Mouse (Mus musculus) forebrain, embryonic 12.5 days (tissue): ENCODE data around the gene Sumo2. TPM values are rescaled to one million over a fixed set of nuclear protein-coding genes. Genes with fewer than 3 reads are reported as not detected.
"Not testable (repeated sequence)": the region's sequence is repeated elsewhere in the genome, so short reads cannot be mapped to it uniquely, and the experiment has no call there.

Source experiments
- ATAC-seq: fragments of 200-750 bp; cut with Nextera tagmentation; 2 replicates; pipeline ENCODE4 v1.8.0; 2017; ENCODE audit warnings: moderate TSS enrichment; ENCODE audit not compliant: low FRiP score
- H3K27ac ChIP-seq: fragments of 300-500 bp; sonication (generic); 2 replicates; pipeline ENCODE4 v1.5.1; 2016; ENCODE audit warnings: mild to moderate bottlenecking
- H3K27me3 ChIP-seq: fragments of 300-500 bp; sonication (generic); 2 replicates; pipeline ENCODE4 v1.6.1; 2016; ENCODE audit warnings: mild to moderate bottlenecking
- H3K36me3 ChIP-seq: fragments of 300-500 bp; sonication (generic); replicated peaks from 2 replicates; pipeline ENCODE4 v1.6.1; 2016; ENCODE audit warnings: mild to moderate bottlenecking
- H3K4me1 ChIP-seq: fragments of 300-500 bp; sonication (generic); 2 replicates; pipeline ENCODE4 v1.6.1; 2016
- H3K4me2 ChIP-seq: fragments of 300-500 bp; sonication (generic); 2 replicates; pipeline ENCODE4 v1.6.1; 2016; ENCODE audit warnings: mild to moderate bottlenecking, moderate library complexity
- H3K4me3 ChIP-seq: fragments of 300-500 bp; sonication (generic); replicated peaks from 2 replicates; pipeline ENCODE4 v1.5.1; 2016; ENCODE audit warnings: mild to moderate bottlenecking
- H3K9ac ChIP-seq: fragments of 300-500 bp; sonication (generic); 2 replicates; pipeline ENCODE4 v1.6.1; 2016; ENCODE audit warnings: mild to moderate bottlenecking
- H3K9me3 ChIP-seq: fragments of 300-500 bp; sonication (generic); 2 replicates; pipeline ENCODE4 v1.6.1; 2016
- WGBS: fragments of 180-500 bp; shearing (Covaris S2); methylation state at CpG from one replicate; pipeline ENCODE4 v1.1.7; 2016; 5-methylcytosine and 5-hydroxymethylcytosine counted together
- polyA plus RNA-seq: library from polyadenylated mRNA; unstranded; fragments of >200 nt; fragmentation: Nextera tagmentation; extraction: Ambion mirVana; gene quantifications from 2 replicates; pipeline ENCODE4 v1.2.1, GENCODE M21; 2016

Gene Sumo2
- polyA plus RNA-seq, 1 experiment from 2014 or later: 1,474 TPM

- not testable (repeated sequence) for H3K27ac ChIP-seq, H3K9ac ChIP-seq, ATAC-seq, H3K36me3 ChIP-seq, H3K27me3 ChIP-seq, H3K9me3 ChIP-seq
- peak overlapping the region; percentile 99 for H3K4me2 ChIP-seq
- 84% methylated on average over 4 of the region's 4 CpGs for WGBS
- peak overlapping the region; percentile 85; the same call in 1 of the 2 replicates for H3K4me3 ChIP-seq
- peaks cover 35% of the 10 kb centered on the region for H3K4me1 ChIP-seq
Observed at GRCm38 (mm10) chr11:115476630-115477029, 59.4 kb downstream of the Sumo2 start.

GRCm38 (mm10) chr11:115475758-115476237 is 60.3 kb downstream of the Sumo2 start:
- Histone ChIP-seq H3K9ac (peak overlapping the region; percentile 79), H3K9me3 (no peaks in the 10 kb centered on the region), H3K27me3 (no peaks in the 10 kb centered on the region), H3K4me3 (peak overlapping the region; percentile 85), H3K36me3 (no peaks in the 10 kb centered on the region), H3K27ac (no peak overlapping the region), H3K4me1 (peaks cover 35% of the 10 kb centered on the region), H3K4me2 (peak overlapping the region; percentile 99)
- ATAC-seq: no peak; the same call in 1 of the 2 replicates
- 4% methylated on average over 28 of the region's 28 CpGs for WGBS

- peaks cover 35% of the 10 kb centered on the region for H3K4me1 ChIP-seq
- no peaks in the 10 kb centered on the region for H3K27me3 ChIP-seq
- H3K9ac ChIP-seq: peak within 1 kb of the TSS; percentile 79
- ATAC-seq: peak; percentile 97
- peak within 1 kb of the TSS; percentile 85 for H3K4me3 ChIP-seq
- H3K36me3 ChIP-seq: no peaks in the 10 kb centered on the region
- no peaks in the 10 kb centered on the region for H3K9me3 ChIP-seq
- H3K27ac ChIP-seq: peak within 1 kb of the TSS; percentile 85
- WGBS: under 1% methylated on average over 26 of the region's 26 CpGs
- H3K4me2 ChIP-seq: peak within 1 kb of the TSS; percentile 99
Observed at GRCm38 (mm10) chr11:115475025-115475757, 60.9 kb downstream of the Sumo2 start, which contains the start of gene Armc7. TSS of gene Armc7 (plus strand) at chr11:115475667.

- no peak overlapping the region for H3K4me3 ChIP-seq
- ATAC-seq: no peak; the same call in 1 of the 2 replicates
- no peaks in the 10 kb centered on the region for H3K9me3 ChIP-seq
- H3K4me1 ChIP-seq: peaks cover 35% of the 10 kb centered on the region
- peak overlapping the region; percentile 17 for H3K4me2 ChIP-seq
- no peaks in the 10 kb centered on the region for H3K27me3 ChIP-seq
- H3K27ac ChIP-seq: peak overlapping the region; percentile 74
- 30% methylated on average over 15 of the region's 15 CpGs for WGBS
- no peak overlapping the region for H3K9ac ChIP-seq
- no peaks in the 10 kb centered on the region for H3K36me3 ChIP-seq
Observed at GRCm38 (mm10) chr11:115473626-115474275, 62.3 kb downstream of the Sumo2 start.

Other genes starting within 250 kb of the Sumo2 start
- 0.26 and 0.37 TPM in 2 replicates for gene Fads6, start 238.6 kb downstream of the Sumo2 start, polyA plus RNA-seq
- not detected in 2 replicates for gene Otop2, start 229.1 kb downstream of the Sumo2 start, polyA plus RNA-seq
- gene Ush1g, start 214.2 kb downstream of the Sumo2 start, polyA plus RNA-seq: not detected in 2 replicates
- gene Otop3, start 201.5 kb downstream of the Sumo2 start, polyA plus RNA-seq: not detected in 2 replicates
- 33.7 and 36.4 TPM in 2 replicates for gene Hid1, start 168.5 kb downstream of the Sumo2 start, polyA plus RNA-seq
- 28.3 and 29.6 TPM in 2 replicates for gene Cdr2l, start 154.4 kb downstream of the Sumo2 start, polyA plus RNA-seq
- 222 and 232 TPM in 2 replicates for gene Mrpl58, start 132.5 kb downstream of the Sumo2 start, polyA plus RNA-seq
- gene Atp5h, start 116.3 kb downstream of the Sumo2 start, polyA plus RNA-seq: 843 and 857 TPM in 2 replicates
- gene Kctd2, start 116.1 kb downstream of the Sumo2 start, polyA plus RNA-seq: 23.9 and 29.8 TPM in 2 replicates
- not detected in 2 replicates for gene Trim80, start 95.7 kb downstream of the Sumo2 start, polyA plus RNA-seq
- not detected in 2 replicates for gene Slc16a5, start 73.8 kb downstream of the Sumo2 start, polyA plus RNA-seq
- 10.9 and 11.0 TPM in 2 replicates for gene Armc7, start 60.6 kb downstream of the Sumo2 start, polyA plus RNA-seq
- gene Nt5c, start 44.4 kb downstream of the Sumo2 start, polyA plus RNA-seq: 72.0 and 80.3 TPM in 2 replicates
- 1,151 and 1,196 TPM in 2 replicates for gene Jpt1, start 21.9 kb downstream of the Sumo2 start, polyA plus RNA-seq
- gene Nup85, start 28.2 kb upstream of the Sumo2 start, polyA plus RNA-seq: 194 and 199 TPM in 2 replicates
- 87.4 and 89.5 TPM in 2 replicates for gene Mrps7, start 67.6 kb upstream of the Sumo2 start, polyA plus RNA-seq
- 32.3 and 35.1 TPM in 2 replicates for gene Gga3, start 67.8 kb upstream of the Sumo2 start, polyA plus RNA-seq
- gene Mif4gd, start 76.7 kb upstream of the Sumo2 start, polyA plus RNA-seq: 15.2 and 16.5 TPM in 2 replicates
- 28.4 and 29.7 TPM in 2 replicates for gene Slc25a19, start 92.0 kb upstream of the Sumo2 start, polyA plus RNA-seq
- gene Grb2, start 172.3 kb upstream of the Sumo2 start, polyA plus RNA-seq: 124 and 137 TPM in 2 replicates
- 39.0 and 45.2 TPM in 2 replicates for gene Tmem94, start 229.2 kb upstream of the Sumo2 start, polyA plus RNA-seq